Mouse (Mus musculus) mesoderm, embryonic 11.5 days (tissue): ENCODE measurements around the gene Pacrg.
A peak's percentile ranks its signal among the peaks of the same experiment; 100 is the strongest.

Experiments used
- DNase-seq: peaks from one replicate; pipeline ENCODE4 v3.0.0-alpha.2; 2012; ENCODE audit warnings: low read depth, low spot score

Gene Pacrg

DNA sequence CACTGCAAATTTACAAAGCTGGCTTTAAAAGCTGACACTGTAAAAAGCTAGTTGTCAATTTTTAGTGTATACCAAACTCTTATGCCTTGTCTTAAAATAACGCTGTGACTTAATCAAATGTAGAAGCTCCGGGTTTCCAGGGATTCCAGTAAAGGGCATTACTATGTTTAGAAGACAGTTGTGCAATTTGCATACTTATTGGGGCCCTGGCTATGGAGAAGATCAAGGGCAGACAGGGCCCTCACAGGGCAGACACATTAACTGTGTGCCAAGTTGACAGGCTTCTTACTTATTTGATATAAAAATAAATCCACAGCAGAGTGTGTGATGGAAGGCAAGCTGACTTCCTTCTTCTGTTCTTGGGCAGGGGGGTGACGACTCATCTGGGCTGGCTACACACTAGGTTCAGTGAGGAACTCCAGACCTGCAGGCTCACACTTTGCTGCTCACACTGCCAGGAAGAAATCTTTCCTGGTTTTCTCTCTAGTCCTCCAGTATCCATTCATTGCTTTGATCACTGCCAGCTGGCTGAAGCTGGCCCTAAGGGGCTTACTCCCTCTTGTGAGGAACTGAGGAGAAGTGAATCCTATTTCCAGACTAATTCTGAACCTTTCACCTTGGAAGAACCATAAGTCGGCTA, 342.2 kb downstream of the Pacrg start:
- DNase-seq, result no peak

DNA sequence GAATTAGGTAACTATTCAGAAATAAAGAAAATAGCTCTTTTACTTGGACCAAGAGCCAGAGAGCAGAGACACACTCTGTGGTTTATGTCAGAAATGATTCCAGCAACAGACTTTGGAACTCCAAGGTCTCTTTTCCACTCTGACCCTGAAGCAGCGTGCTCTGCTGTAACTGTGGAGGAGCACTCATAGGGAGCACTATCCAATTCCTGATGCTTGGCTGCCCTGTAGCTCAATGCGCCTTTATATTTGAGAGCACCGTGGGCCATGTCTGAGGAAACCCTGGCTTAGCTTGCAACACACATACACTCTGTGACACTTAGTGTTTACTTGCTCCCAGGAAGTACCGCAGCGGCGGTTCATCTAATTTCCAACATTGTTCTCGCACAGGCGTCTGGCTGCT, 344.0 kb downstream of the Pacrg start:
- DNase-seq, result no peak

DNA sequence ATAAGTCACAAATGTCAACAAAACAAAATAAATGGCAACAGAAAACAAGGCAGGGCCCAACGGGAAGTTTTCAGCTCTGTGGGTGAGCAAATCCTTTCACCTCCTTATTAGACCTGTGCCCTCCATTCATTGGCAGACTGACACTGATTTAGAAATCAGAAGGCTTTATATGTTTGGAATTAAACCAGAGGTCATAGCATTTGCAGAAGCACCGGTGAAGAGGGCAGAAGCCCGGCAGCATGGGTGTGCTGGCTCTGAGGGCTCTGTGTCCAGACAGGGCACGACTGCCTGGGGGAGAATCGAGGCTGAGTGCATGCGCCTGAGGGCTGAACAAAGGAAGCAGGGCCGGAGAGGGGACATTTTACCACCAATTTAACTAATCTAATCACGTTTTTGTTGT, 344.5 kb downstream of the Pacrg start:
- DNase-seq, result no peak

DNA sequence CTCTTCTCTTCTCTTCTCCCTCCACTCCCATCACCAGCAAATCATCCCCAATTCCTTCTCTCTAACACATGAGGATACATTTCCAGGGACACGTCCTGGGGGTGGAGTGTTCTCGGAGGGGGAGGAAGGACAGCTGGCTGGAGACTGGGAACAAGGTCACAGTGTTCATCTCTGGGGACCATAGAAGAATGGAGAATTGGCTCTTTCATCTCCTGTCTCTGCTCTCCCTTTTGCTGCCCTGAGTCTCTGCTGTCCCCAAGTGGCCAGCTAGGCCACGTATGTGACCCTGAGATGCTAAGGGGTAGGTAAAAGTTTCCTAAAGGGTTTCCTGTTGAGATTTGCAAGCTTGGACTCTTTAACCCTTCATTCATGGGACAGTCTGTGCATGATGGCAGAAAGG, 347.0 kb downstream of the Pacrg start:
- DNase-seq, result peak; percentile 48

DNA sequence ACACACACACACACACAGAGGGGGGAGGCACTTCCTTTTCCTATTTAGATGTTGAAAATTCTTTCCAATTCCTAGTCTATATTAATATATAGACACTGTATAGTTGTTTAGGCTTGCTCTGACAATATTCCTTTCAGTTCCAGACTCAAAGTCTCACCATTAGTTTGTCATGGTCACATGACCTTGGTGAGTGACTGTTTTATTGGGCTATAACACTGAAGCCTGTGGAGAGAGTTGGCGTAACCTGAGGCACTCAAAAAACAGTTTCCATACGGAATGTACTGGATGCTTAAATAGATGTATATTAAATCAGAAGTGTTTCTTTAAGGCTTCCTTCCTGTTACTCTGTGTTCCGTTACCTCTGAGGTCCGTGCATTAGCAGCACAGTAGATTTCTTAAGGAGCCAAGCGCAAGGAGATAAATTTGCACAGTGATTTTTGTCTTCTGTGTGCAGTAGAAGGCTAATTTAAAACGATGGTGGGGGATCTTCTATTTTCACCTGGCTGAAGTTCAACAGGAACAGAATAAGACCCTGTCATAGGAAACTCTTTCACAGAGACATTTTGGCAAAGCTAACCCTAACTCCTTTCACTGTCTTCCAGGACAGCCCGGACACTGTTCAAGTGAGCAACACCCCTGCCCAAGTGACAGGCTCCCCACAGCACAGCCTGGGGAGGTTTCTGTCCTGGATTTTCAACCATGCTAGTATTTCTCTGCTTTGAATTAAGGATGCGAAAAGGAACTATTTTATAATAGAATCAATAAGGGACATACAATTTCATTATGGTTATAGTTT, 349.5 kb downstream of the Pacrg start:
- peak; percentile 47 for DNase-seq

DNA sequence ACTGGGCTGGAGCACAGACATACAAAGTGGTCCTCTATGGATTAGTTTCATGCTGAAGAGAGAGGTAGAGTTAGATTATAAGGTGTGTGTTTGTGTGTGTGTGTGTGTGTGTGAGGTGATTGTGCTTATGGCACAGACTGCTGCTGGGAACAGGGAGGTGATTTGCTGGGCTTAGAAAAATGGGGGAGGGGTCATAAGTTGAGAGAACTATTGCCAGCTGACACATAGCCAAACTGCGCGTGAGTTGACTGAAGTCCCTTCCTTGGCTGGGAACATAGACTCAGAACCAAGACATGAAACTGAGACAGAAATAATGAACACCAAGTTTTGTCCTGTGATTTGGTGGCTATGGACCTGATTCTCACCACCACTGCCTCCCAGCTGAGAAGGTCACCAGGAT, 351.2 kb downstream of the Pacrg start:
- DNase-seq, result no peak

DNA sequence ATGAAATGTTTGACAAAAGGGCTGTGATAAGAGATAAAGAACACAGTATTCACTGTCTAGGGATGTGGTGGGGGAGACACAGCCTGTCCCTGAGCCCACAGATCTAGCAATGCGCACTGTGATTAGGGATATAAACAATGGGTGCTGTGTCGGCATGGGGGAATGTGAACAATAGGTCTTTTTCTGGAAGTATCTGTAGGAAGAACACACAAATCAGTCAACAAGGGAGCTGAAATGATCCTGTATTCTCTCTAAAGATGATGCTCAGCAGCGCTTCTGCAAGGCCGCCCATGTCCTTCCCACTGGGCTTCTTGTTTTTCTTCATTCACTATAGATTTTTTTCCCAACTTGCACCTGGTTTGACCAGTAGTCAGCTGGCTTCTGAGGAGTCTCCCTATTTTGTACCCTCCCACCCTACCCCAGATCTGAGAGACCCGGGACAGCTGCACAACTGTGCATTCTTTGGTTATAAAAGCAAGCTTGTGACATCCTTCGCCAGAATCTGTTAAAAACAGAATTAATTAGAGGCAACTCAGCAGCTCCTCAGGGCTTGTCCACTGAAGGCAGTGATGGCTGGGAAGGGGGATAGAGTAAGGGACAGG, 356.1 kb downstream of the Pacrg start:
- DNase-seq, result no peak

DNA sequence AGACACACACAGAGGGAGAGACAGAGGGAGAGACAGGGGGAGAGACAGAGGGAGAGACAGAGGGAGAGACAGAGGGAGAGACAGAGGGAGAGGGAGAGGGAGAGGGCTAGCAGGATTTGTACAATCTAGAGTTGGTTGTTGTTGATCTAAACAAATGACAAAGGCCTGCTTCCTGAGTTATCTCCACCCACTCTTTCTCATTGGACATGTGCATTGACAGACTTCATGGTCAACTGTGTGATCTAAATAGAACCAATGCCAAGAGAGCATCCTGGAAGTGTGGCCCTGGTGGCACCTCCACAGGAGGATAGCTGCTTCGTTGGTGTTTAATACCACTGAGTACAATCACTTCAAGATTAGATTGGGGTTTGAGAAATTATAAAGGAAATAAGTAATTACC, 359.0 kb downstream of the Pacrg start:
- no peak for DNase-seq

DNA sequence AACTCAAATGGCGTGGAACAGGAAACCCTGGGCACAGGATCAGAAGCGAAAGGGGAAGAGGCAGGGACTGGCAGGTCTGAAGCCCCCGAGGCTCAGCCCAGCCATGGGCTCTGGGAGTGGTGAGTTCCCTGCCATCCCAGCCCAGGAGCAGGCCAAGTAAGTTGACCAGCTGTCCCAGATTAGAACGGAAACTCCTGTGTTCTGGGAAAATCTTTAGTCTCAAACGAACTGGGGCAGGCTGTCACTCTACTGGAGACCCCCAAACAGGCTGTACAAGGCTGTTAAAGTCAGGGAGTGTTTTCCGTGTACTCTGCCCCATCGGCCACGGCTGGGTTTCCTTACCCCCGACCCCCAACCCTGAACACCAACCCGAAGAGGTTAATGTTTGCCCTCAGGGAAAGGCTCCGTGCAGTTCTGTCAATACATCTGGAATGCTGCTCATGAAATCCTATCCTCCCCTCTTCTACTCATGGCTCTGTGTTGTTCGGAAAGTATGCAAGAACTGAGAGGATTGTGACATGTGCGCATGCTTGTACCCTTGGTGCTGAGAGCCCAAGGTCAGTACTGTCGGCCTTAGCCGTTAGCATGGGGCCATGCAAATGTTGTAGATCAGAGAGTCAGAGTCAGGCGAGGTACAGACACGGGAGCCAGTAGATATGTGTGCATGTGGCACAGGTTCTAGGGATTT, 360.9 kb downstream of the Pacrg start:
- peak; percentile 58 for DNase-seq

DNA sequence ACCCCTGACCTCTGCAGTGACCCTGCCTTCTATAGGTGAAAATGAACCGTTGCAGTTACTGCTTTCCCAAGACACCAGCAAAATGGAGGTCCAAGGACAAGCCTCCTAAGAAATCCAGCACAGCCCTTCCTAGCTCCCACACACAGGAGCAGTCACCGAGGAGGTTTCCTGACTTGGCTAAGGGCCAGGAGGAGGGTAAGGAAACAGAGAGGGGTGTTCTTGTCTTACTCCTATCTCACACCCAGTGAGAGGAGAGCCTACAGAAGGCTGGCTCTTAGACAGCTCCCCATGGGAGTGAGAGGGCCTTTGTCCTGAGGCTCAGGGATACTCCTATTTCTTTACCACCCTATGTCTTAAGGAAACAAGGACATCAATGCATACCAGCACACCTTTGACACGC, 361.7 kb downstream of the Pacrg start:
- no peak for DNase-seq

DNA sequence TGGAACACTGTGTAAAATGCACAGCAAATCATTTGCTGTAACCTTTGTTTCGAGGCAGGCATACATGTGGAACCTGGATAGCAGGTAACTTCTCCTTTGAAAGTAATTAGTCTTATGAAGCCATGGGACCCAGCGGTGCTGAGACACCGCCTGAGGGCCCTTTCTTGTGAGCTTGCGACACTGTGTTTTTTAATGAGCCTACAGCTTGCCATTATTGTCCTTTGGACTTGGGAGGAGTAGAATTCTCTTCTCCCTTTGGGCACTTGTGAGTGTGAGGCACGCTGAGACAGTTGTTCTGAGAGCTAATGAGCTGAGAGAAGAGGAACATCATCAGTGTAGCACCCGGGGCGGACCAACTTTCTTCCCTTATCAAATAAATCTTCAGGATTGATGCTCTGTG, 363.3 kb downstream of the Pacrg start:
- no peak for DNase-seq

DNA sequence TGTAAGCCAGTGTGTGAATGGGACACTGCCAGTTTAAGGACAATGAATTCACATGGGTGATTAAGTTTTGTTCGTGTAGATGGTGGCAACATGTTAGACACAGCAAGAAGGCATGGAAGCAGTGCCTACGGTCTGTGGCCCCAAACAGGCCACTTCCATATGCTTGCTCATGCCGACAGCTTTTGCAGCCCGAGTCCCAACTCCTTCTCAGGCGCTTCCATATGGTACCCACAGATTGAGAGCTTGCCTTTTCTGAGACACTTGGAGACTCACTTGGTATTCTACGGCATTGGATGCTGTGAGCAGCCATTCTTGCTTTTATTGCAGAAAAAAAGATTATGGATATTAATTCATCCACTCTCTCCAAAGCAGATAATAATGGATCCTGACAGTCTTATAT, 365.1 kb downstream of the Pacrg start:
- no peak for DNase-seq

DNA sequence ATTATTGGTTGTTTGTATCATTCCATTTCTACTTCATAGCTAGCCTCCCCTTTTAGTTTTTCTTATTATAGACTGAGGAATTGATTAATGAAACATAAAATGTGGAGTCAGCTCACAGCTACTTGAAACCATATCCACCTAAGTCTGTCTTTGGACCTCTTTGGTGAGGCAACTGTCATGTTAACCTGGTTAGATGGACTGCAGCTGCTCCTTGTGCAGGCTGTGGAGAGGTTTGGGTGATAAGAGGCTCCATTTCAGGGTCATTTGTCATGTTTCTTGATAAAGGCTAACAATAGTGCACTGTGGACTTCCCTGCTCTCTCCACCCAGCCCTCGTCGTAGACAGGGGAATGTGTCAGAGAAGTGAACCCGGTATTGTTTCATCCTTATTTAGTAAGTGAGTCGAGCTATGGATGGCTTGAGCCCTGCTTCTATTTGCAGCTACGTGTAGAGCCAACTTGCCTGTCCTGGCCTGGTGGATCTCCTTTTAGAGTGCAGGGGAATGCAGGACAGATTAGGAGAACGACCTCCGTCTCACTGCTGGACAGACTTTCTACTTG, 366.2 kb downstream of the Pacrg start:
- DNase-seq, result no peak

DNA sequence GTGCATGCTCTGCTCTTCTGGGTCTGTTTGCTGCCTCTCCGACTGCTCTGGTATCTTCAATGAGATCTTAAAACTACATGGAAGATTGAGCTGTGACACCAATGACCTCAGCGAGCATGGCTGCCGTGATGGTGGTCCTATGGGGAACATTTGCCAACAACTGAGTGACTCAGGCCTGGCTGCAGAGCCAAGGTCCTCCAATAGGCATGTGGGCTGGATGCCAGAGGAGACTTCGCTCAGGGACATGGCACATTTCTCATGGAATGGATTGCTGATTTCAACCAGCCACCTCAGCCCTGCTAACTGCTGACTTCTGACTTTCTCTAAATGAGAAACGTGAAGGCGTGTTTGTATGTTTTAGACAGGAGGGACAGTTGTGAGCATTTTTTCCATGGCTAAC, 366.9 kb downstream of the Pacrg start:
- no peak for DNase-seq

DNA sequence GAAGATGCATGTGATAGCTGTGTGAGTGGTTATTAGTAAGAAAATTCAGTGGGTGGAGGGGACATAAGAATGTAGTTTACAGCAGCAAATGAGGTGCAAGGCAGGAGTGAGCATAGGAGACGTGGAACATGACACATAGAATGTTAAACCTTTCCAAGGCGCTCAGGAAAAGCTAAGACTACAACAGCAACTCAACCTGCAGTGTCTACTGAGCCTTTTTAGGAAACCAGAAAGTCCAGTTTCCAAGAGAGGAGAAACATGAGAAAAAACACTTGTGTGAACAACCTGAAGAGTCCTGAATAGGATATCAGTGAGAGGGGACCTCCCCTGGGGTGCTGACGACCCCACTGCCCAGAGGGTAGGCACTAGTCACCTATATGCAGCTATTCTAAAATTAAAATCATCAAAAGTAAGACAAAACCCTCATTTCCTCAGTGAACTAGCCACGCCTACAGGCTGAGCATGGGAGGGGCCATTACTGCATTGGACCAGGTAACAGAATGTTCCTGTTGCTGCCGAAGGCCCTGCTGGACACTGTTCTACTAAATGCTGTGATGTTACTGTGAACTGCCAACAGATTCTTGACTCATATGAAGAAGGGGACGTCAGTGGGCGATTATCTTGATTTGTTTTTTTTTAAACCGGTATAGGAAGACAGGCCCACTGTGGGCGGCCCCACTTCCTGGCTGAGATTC, 370.1 kb downstream of the Pacrg start:
- no peak for DNase-seq

DNA sequence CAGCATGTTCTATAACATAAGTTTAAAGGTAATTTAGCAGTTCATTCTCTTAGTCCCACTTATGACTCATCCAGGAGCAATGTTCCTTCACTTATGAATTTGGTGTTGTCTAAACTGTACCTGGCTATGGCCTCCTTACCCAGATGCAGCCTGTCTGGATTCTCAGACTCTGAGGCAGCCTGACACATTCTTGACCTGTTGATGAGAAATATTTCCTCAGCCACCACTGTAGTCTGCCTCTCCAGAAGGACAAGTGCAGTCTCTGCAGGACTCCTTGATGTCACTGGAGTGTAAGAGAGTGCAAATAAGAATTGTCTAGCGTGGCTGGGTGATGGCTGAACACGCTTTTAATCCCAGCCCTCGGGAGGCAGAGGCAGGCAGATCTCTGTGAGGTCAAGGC, 373.0 kb downstream of the Pacrg start:
- DNase-seq, result no peak

DNA sequence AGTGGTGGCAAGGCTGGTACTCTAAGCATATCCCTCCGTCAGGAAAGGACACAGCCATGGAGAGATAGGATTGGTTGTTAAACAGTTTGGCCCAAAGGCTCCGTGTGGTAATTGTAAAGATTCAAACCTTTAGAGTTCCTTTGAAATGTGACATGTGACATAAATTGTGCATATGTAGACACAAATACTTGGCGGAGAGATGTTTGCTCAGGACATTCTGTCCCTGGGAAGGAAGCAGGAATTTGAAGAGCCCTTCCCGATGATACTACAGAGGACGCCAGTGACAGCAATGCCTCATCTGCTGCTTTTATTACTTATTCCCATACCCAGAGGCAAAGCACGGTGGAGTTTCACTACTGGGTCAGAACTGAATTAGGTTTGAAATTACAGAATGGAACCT, 374.6 kb downstream of the Pacrg start:
- no peak for DNase-seq

DNA sequence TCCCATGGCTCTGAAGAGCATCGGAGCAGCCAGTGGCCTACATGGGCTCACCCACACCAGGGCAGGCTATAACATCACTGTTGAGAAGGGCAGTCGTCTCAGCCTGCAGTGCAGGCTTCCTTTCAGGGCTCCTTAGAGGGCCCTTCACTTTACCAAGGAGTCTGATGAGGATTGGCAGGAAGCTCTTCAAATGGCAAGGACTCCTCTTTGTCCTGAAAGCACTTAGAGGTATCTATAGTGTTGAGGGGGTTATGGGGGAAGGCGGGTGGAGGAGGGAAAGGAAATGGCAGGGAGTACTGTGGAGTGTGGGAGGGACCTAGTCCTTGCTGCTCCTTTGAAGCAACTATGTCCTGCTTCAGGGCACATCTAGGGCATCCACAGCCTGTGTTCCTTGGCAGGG, 375.4 kb downstream of the Pacrg start:
- no peak for DNase-seq

DNA sequence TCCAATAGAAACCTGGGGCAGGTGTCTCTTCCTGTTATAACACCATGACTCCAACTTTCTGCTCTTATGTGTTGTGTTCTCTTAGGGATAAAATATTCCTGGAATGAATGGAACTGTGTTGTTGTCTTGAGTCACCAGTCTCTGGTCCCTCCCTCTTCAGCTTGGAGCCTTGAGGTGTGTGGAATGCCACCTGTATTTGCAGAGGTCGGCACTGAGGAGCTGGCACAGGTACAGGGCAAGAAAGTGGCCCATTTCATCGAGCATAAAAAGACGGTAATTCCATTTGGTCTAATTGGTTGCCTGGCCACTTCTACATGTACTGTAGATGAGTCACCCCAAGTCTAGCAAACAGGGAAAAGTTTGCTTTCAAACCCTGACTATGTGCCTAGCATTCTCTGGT, 376.5 kb downstream of the Pacrg start:
- no peak for DNase-seq

DNA sequence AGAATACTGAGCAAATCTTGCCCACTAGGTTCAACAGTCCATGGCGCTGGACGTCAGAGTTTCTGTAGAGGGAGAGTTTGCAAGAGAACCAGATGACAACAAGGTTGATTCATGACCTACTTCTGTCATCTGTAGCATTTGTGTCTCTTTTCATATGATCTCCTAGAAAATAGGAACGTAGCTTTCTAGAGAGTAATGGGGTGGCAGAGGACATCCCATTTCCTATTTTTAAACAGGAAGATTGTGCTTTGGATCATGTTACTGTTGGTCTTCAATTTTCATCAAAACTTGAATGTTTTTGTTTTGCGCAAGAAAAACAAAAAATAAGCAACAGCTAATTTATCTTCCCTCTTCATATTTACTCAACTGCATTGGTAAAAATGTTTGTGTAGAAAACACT, 379.2 kb downstream of the Pacrg start:
- DNase-seq, result no peak

DNA sequence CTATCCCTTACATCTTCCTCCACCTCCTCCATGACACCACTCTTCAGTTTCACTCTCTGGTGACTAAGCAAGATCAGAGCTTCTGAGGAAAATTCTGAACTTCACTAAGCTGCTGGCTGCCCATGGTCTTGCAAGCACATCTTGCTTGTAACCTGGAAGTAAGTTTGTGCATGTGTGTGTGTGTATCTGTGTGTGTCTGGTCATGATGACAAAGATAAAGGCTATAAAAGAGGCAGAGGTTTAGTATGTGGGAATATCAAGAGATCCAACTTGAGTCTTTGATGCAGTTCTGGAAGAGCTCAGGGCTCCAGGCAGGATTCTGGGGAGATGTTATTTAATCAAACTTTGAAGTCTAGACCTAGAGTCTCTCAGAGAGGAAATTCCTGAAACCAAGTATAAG, 381.4 kb downstream of the Pacrg start:
- DNase-seq, result no peak

DNA sequence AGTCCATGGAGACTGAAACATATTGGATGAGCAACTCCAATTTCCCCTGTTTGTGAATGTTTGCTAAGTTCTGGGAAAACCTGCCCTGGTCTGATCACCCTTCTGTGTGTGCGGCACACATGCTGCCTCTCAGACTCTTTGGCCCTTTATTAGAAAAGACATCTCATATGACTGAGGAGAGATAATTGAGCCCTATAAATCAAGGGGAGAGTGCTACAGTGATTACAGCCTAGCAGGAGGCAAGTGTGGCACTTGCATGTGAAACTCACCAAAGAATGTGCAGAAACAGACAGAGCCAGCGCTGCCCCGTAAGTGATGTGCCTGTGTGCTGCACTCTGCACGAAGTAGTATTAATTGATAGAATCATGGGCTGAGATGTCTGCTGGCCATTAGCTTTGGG, 383.7 kb downstream of the Pacrg start:
- DNase-seq, result peak; percentile 36
